Mouse (Mus musculus): ENCODE data around the gene Gpr183.

Gene Gpr183

DNA sequence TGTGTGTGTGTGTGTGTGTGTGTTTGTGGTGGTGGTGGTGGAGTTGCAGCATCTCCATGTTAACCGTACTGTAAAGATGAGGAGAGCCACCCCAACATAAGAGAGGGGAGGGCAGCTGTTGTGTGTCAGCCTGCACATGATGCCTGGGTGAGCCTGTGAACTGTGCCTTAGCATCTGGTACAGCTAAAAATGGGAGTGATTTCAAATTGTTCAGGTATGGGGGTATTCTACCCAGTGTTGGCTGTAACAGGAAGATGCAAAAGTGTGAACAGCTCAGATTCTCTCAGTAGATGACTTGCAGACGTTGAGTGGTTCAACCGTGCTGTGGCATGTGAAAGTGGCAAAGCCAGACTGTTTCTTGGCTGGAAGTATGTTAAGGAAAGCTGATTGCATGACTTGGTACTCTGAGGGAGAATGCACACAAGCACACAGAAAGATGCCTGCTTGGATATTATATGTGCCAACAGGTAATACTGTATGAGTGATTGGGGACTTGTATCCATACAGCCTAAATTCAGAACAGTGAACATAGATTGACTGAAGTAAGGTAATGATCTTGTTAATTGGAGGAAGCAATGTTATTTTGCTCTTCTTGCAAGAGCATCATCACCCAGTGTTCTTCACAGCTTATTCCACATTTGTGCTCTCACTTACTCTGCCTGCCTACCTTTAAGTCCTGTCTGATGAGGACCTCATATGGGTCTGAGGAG is 6.8 kb downstream of the Gpr183 start:
- in situ Hi-C loops (cut with MboI, MseI), result no loop called here

DNA sequence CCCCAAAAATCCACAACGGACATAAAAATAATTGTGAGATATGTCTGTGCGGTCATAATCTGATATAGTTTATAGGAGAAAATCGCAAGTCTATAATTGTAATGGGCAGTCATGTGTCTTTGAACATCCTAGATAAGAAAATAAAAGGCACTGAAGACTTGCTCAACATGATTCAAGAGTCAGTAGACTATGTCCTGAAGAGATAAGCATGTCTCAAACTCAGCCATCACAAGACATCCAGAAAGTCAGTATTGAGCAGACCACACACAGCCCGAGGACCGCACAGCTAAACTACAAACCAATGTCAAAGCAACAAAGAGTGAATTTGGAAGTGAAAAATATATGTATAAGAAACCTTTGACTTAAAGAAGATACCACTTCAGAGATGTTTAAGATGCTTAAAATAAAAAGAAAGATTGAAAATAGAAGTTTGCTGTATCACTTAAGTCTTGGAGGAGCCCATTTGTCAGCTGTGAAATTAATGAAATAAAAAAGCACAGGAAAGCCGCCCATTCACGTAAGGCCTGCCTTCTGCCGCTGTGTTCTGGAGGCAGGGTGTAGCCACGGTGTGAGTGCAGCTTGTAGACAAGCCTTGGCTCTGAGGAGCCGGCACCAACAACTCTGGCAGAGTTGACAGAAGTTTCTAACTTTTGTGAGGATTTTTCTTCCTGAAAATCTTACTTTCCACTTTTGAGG is 7.7 kb downstream of the Gpr183 start:
- in situ Hi-C loops (cut with MboI, MseI), result no loop called here

DNA sequence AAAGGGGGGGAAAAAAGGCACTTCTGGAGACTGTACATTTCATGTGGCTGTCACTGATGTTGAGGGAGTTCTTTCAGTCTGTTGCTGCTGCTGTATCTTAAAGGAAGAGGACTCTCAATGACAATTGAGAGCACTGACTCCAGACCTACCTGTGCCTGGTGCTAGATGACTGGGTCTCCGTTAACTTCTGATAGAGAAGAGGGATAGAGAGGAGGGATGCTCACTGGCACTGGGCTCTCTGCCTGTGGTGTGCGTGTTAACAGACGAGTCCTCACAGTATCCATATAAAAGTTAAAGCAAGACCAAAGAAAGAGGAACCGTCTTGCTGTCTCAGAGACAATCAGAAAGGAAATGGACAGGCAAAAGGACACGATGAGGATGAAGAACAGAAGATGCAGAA is 8.7 kb downstream of the Gpr183 start:
- in situ Hi-C loops (cut with MboI, MseI), result no loop called here

DNA sequence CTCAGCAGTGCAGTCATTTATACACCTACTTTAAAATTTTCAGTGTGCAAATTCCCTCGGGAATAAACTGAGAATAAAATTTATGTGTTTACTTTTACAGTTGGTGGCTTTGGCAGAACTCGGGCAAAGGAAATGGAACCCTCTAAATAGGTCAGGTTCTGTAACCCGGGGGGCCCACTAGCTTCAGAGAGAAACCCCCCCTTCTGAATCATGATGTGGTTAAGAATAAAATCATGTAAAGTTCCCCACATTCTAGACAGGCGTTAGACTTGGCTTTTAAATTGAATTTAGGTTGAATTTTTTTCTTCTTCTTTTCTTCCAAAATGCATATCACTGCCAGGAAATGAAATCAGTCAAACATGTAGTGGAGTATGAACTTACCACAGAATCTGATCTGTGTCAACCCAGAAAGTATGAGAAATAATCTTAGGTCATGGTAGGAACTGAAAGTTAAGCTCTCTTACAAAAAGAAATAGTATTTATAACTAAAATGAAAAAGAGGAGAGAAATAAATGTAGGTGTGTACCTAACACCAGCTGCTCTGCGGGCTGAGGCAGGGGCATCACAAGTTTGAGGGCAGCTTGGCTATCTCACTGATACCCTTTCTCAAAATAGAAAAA is 9.7 kb downstream of the Gpr183 start:
- in situ Hi-C loops (cut with MboI, MseI), result no loop called here

DNA sequence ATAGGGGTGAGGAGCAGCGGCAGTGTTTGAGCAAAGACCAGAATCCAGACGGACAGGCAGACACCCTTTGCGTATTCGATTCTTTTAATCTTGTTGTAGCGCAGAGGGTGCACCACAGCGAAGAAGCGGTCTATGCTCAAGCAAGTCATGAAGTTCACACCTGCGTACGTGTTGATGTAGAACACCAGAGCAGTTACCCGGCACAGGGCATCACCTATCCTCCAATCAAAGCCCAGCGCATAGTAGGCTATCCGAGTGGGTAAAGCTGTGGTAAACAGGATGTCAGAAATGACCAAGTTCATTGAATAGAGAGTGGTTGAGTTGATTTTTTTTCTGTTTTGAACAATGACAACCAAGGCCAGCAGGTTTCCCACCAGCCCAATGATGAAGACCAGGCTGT is 10.4 kb downstream of the Gpr183 start:
- in situ Hi-C loops (cut with MboI, MseI), result no loop called here

DNA sequence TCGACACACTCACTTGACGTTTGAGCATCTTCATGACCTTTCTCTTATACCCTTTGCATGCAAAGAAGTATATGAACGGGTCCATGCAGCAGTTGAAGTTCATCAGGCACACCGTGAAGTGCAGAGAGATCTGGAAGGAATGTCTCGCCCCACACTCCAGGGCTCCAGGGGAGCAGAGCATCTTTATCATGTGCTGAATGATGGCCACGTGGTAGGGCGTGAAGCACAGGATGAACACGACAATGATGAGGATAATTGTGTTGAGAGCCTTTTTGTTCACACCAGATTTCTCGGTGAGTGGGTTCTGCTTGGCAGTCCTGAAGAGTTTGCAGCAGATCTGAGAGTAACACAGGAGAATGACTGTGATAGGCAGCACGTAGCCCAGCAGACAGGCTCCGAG is 10.9 kb downstream of the Gpr183 start:
- in situ Hi-C loops (cut with MboI, MseI), result no loop called here

DNA sequence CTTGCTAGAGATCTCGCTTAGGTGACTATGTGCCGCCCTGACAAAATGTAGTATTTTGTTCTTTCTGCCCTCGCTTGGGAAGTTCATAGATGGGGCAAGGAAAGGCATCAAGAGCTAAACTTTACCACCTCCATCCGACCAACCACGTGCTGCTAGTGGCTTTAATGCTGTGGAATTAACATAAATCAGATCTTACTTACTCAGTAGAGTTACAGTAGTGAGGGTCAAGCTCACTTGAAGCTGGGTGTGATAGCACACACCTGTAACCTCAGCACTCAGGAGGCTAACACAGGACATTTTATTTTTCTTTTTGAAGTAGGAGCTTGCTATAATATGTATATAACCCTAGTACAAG is 13.0 kb downstream of the Gpr183 start:
- in situ Hi-C loops (cut with MboI, MseI), result no loop called here

DNA sequence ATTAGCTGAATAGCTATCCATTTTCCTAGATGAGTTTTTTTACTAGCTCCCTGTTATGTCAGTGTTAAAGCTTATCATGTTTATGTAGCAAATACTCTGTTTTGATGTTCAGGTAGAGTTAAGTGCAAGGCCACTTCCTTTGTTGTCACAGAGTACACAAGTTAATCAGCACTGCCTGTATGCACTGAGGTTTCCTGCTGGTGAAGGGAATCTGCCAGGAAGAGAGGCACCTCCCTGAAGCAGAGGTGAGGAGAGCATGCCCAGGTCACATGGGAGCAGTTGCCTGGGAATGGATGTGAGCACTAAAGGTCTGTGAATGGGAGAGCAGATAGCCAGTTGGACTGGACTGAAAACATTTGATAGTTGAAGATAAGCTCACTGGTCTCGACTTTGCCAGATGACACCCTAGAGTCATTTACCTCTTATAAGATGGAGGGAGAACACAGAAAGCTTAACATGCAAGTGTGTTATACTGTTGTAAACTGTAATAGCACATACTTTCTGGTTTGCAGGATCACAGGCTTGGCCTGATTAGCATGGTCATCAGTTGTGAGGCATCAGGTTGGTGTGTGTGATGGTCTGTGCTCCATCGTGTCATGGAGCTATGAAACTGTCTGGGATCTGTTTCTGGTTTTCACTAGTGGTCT is 13.5 kb downstream of the Gpr183 start:
- in situ Hi-C loops (cut with MboI, MseI), result no loop called here

DNA sequence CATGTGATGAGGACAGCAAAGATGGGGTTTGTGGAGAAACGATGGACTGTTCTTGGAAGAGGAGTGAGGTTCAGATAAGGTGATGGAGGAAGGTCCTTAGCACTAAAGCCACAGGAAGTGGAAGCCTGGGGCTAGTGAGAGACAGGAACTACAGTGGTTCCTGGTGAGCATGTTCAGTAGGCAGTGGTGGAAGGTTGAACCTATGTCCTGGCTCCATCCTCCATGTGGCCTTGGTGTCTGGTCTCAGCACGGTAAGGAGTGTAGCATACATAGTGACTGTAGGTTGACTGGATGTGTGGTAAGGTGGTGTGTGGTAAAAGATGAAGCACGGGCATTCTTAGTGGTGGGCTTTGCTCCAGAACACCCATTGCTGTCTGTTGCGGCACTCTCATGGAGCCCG is 15.1 kb downstream of the Gpr183 start:
- in situ Hi-C loops (cut with MboI, MseI), result no loop called here

DNA sequence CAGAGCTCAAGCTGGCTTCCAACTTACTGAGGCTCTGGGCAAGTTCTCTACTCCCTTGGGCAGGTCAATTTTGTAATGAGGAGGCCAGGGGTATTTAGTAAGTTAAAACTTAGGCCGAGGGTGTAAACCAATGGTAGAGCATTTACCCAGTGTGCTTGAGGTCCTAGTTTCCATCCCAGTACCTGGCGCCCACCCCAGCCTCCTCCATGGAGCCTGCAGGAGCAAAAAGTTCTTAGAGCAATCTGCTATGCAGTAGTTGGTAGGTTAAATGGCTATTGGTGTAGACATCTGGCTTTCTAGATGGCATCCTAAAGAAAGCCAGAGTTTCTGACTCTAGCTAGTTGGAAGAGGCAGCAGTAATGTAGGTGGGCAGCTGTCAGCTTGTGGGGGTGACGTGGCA is 15.6 kb downstream of the Gpr183 start:
- in situ Hi-C loops (cut with MboI, MseI), result no loop called here

DNA sequence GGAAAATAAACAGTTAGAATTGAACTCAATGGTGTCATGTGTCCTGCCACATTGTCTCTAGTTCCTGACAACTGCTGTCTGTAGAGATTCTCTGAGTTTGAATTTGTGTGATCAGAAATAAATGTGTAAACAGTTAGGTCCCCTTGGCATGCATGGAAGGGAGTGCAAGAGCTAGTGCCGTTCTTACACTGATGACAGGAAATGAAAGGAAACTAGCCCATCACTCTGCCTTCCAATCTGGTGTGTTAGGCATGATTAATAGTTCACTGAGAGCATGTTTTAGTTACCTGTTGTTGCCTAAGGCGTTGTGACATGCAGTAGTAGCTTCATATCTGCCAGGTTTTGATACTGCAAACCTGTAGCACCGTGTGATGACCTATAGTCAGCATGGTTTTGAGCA is 17.0 kb downstream of the Gpr183 start:
- in situ Hi-C loops (cut with MboI, MseI), result no loop called here

DNA sequence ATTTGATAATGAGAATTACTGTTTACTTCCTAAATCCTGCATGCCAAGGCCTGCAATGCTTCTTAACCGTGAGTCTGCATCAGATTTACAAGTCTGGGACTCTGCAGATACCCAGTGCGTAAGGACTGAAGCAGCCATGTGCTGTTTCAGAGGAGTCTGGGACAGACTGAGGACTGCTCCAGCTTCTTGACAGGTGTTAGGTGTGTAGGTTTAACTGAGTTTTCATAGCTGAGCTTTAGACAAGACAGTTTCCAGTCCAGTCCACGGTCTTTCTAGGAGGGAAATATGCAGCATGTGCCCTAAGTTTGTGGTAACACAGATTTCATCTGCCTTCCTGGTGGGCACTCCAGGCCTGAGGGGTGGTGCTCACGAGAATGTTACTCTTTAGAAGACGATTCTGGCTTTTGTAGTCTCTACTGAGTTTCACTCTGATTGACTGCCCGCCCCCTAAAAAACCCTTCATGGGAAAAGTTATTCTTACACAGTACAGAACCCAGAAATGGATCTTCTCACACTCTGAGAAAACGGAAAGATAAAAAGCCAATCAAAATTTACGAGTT is 17.7 kb downstream of the Gpr183 start:
- in situ Hi-C loops (cut with MboI, MseI), result no loop called here

DNA sequence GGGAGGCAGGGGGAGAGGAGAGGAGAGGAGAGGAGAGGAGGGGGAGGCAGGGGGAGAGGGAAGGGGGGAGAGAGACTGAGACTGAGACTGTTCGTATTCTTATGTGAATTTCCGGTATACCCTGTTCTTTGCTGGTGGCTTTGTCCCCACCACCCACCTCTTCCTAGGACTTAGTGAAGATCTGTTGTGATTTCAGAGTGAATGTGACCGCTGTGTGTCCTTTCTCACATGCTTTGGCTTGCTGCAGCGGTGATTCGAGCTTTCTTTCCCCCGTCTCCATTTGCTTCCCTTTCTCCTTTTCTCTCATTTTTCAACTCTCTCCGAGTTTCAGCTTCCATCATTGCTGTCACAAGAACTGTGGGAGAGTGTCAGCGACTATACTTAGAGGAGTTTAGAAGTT is 18.3 kb downstream of the Gpr183 start:
- in situ Hi-C loops (cut with MboI, MseI), result no loop called here

DNA sequence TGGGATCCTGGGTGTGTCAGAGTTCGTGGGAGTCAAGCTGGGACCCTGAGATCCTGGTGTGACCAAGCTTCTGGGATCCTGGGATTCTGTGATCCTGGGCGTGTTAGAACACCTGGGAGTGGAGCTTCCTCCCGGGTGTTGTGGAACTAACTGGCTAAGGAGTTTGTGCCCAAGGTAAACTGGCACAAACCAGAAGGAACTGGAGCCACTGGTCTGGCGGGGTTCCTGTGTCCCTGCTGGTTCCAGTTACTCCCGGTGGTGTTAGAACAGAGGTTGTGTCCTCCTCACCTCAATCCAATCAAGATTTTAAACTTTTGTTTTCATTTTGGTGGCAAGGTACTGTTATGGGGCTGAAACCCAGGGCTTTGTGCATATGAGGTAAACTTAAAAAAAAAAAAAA is 18.9 kb downstream of the Gpr183 start:
- in situ Hi-C loops (cut with MboI, MseI), result no loop called here

DNA sequence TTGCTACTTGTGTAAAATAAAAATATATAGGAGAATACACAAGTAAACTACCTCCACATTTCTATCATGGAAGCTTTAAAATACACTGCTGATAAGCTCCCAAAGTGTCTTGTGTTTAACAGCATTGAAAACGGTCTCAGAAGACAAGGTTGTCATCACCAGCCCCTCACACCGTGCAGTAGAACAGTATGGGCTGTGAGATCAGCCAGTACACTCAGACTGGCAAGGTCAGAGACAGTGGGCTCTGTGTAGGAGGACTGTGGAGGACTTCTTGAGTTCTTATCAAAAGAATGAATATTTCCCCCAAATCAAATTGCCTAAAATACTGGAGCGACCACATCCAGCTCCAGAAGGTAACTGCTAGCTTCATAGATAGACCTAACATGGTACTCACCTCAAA is 25.4 kb downstream of the Gpr183 start:
- in situ Hi-C loops (cut with MboI, MseI), result no loop called here

DNA sequence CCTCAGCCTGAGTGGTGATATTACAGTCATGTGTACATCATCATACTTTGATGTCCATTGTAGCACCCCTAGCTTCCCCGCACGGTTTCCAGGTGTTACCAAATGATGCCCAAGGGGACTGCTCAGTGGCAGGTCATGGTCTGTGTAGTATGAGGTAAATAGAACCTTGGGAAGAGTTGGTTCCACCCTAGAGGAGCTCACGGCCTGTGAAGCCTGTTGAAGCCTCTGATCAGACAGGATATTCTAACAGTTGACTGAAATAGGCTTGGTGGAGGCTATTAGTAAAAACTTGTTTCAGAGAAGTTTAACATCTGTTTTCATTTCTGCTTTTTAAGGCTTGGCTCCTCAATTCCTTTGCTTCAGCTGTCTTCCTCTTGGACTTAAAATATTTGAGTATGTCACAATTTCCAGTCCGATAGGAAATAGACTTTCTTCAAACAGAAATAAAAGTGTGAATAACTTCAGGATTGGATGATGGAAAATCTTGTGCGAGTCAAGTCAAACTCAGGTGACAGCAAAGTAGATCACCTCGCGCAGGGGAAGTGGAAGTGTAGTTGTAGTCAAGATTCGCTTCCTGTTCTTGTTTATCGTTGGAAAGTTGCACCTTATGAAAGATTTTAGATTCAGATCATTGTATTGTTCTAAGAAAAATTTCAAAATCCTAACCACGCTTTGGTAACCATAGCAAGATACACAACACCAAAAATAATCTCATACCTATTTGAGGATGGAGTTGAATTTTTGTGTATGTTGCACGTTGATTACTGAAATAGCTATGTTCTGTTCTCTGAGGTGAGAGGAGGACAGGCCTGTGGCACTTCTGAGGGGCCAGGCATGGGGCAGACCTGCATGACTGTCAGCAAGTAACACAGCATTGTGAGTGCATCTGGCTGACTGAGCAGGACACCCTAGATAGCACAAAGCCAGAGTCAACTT is 26.5 kb downstream of the Gpr183 start:
- in situ Hi-C loops (cut with MboI, MseI), result no loop called here

DNA sequence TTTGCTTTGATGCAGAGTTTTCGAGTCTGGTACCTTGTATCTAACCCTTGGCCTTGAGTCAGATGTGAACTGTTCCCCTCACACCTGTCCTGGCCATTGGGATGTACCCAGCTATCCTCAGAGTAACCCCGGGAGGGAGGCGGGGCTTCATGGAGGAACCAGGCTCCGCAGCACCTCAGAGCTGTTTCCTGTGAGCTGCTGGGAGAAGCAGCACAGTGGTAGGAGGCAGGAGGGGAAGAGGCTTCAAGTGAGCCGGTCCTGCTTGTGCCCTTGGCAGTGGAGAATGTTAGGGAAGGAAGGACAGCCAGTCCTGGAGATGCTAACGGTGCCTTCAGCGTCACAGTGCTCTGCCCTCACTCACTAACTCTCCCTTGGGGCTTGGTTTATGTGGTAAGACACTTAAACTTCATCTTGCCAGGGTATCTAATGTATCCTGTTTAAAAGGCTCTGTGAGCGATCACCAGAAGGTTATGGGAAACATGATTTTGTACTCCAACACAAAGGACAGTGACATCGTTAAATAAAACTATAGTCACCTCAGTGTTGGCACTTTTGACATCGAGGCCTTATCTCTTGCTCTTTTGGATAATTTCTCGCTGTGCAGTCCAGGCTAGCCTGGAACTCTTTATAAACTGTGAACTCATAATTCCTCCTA is 27.3 kb downstream of the Gpr183 start:
- in situ Hi-C loops (cut with MboI, MseI), result no loop called here

DNA sequence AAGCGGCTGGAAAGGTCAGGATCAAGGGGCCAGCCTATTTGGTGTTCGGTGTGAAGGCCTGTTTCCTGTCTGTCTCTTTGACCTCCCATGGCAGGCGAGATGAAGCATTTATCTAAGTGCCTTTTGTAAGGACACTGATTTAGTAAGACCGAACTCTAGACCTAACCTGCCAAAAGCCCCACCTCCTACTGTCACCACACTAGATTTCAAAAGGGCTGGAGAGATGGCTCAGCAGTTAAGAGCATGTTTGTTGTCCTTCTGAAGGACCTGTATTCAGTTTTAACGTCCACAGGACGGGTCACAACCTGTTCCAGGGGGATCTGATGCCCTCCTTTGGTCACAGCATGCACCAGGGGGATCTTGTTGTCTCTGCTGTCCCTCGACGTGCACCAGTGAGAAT is 28.1 kb downstream of the Gpr183 start:
- in situ Hi-C loops (cut with MboI, MseI), result no loop called here

DNA sequence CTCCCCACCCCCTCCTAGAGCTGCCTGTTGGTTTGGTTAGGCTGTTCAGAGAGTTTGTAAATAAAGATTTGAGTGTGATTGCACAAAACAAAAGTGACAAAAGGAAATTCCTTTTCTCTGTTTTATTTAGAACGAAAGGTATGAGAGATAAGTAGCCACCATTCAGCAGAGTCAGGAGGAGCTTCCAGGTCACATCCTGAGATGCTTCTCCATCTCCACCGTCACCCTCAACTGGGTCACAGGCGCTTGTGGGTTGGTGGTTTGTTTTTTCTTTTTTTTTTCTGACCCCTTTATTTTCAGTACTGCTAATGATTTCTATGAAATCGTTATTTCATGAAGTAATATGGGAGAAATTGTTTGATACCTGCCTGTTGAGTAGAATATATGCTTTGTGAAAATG is 28.6 kb downstream of the Gpr183 start:
- in situ Hi-C loops (cut with MboI, MseI), result no loop called here

DNA sequence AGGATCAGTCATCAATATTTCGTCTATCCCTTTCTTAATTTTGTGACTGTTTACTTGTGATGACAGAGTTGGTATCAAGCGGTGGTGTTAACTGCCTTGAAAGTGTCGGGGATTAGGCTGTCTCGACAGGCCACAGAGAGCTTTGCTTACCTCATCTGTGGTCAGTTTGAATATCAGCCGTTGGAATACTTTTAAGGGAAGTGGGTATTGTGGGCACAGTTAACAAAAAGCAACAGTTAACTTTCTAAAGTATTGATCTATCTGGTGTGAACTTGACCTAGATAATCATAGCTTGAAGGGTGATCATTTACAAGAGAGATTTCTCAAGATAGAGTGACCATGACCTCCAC is 30.4 kb downstream of the Gpr183 start:
- in situ Hi-C loops (cut with MboI, MseI), result loop anchor here (5.0 kb wide), 1 partner anchor 33 kb away; the partner anchor contains the start of gene Gpr183

Measured in T-helper 2 cell (primary cell).